Mouse (Mus musculus): Measurements from ENCODE around the gene Rap1b. TPM values are rescaled to one million over a fixed set of nuclear protein-coding genes. Genes with fewer than 3 reads are reported as not detected.

Gene Rap1b
- total RNA-seq, 2 experiments from 2014 or later = 67.4 to 70.2 TPM

DNA sequence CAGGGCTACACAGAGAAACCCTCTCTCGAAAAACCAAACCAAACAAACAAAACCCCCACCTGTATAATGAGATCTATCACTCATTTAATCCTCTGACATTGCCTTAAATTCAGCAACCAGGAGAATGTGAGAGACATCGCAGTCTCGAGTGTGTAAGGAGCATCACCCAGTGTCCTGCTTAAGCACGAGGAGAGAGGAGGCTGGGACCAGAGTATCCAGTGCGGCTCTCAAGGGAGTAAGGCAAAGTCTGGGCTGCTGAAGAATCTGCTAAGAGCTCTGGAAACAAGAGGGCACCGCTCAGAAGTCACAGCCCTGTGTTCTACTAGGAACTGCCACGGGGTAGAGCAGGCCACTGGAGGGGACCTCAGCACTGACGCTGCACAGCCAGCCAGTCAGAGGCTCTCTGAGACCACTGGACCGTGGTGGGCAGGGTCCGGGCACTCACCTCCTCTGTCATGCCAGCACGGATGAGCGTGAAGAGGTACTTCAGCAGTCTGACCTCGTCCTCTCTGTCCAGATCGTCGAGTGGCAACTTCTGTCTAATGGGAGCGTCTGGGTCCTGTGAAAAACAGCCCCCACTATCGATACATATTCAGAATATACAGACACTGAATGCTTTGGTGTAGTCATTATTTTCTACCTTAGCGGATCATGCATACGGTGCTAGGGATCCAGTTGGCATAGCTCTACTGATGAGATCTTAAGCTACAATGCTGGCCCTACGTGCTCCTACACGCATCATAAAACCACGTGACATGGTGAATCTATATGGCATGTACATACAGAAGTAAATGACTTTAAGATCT lies 71.6 kb downstream of the Rap1b start:
- DNase-seq (ENCODE audit: extremely low spot score in 1 of 2, low spot score in 1 of 2) = no peak

DNA sequence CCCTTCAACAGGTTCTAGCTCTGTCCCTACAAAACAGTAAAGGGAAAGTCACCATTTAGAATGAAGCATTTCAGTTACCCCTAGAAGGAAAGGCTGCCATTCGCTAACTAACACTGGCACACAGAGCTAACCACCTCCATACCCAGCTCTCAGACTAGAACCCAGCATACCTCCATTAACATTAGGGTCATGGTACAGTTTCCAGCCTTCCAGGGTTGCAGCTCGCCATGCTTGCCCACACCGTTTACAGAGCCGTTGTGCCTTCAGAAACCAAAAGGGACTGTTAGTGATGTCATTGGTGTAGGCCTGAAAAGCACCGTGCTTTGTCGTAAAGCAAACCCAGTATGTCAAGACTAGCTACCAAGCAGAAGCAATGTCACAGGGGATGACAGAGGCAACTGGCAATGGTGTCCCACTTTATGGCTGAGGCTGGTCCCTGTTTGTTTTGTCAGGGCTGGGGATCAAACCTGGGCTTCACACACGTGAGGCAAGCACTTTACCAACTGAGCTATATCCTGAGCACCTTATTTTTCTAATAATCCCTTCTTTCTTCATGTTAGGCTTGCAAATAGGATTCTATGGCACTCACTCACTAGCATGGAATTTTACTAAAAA lies 72.6 kb downstream of the Rap1b start:
- no peak for DNase-seq (ENCODE audit: extremely low spot score in 1 of 2, low spot score in 1 of 2)

DNA sequence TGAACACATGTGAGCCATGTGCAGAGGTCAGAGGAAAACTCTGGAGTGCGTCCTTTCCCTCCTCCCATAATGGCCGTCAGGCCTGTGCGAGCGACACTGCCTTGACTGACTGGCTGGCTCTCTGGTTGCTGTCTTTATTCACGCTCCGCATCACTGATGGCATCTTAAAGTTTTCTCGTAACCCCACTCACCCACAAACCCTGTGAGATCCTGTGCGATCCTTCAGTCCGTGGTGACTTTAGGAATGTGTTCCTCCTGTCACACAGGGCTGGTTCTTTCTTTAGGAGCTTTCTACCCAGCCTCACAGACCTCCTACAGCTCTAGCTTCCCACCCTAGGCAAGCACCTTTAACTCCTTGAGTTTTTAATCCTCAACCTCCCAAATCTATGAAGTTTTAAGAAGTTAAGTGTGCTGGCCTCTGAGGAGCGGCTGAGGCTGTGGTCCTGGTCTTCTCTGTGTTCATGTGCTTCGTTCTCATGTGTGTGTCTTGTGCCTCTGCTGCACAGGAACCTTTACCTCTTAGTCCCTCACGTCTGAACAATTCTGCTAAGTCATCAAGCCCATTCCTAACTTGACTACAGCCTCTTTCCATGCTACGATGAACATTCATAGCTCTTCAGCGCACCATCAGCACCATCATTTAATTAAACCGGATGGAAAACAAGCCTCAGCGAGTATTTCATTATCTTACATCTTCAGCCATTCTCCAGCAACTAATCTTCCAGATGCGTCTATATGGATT lies 73.3 kb downstream of the Rap1b start:
- no peak for DNase-seq (ENCODE audit: extremely low spot score in 1 of 2, low spot score in 1 of 2)

DNA sequence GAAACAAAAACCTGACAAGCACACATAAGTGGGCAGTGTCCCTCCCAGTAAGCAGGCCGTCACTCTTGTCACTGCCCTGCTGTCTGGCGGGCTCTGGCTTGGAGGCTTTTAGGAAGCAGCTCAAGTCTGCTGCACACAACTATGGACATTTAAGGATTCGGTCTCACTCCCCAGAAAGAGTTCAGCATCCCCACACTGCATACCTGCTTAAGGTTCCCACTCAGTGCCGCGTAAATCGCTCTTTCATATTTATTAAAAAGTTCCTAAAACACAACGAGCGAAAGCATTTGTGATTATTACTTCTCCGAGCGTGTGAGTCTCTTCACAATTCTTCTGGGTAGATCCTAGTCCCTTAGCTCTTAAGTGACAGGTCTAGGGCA lies 74.7 kb downstream of the Rap1b start:
- DNase-seq (ENCODE audit: extremely low spot score in 1 of 2, low spot score in 1 of 2) = no peak

DNA sequence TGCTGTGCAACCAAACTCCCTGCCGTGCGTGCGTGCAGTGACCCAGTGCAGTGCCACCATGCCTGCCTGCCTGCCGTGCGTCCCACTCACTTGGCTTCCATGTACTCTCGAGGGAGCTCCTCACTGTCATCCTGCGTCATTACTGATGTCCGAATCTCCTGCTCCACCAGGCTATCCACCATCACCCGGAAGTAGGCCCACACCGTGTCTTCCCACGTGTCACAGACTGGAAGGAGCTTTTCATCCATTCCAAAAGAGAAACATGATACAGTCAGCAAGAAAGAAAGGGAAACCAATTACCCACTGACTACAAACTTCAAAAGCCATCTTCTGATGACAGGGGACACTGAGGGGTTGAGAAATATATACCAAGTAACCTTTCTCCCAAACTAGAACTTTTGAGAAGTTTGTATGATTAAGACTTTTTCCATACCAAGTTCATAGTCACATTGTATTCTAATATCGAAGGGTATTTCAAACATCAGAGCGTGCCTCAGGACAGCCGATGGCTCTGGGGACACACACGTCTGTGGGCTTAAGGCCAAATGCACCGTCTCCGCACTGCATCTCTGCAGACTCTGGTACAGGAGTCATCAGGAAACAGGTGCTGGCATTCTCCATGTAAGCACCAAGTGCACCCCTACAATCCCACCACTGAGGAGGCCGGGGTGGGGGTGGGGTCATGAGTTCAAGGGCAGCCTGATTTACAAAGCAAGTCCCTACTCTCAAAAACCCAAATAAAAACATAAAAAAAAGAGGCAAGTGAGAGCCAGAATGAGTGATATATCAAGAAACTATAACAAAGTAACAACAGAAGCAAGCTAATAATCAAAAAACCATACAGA lies 75.3 kb downstream of the Rap1b start:
- no peak for DNase-seq (ENCODE audit: extremely low spot score in 1 of 2, low spot score in 1 of 2)

DNA sequence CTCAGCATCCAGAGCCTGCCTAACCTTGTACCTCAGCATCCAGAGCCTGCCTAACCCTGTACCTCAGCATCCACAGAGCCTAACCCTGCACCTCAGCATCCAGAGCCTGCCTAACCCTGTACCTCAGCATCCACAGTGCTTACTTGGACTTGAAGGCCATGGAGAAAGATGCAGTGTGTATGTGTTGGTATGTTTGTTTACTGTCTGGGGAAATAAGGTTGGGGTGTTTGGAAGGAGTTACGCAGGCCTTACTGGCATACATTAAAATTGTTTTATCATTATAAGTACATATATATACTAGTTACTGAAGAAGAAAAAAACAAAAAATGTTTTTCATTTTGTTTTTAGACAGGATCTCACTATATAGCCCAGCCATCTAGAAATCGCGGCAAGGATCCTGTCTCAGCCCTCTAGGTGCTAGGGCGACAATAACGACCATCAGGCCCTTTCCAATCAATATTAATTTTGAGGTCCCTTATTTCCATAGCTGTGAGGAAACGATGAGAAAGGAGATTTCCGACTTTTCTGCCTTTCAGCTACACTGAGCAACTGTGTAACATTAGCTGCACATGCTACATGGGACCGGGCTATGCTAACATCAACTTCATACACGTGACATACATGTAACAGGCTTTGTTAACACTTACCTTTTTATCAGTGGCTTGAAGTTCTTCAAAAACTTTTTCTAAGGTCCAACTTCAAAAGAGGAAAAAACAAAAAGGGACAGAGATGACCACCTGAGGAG lies 76.1 kb downstream of the Rap1b start:
- DNase-seq (ENCODE audit: extremely low spot score in 1 of 2, low spot score in 1 of 2) = no peak

DNA sequence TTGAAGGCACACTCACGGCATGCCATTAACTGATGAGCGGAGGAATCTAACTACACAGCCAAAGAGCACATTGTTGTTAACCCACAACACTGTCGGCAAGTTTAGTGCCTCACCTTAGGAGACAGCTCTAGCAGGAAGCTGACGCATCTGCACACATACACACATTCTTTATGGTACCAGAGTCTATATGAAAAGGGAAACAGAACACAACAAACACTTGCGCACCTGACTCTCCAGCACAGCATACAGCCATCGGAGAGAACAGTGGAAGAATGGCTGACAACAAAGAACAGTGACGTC lies 77.7 kb downstream of the Rap1b start:
- no peak for DNase-seq (ENCODE audit: extremely low spot score in 1 of 2, low spot score in 1 of 2)

DNA sequence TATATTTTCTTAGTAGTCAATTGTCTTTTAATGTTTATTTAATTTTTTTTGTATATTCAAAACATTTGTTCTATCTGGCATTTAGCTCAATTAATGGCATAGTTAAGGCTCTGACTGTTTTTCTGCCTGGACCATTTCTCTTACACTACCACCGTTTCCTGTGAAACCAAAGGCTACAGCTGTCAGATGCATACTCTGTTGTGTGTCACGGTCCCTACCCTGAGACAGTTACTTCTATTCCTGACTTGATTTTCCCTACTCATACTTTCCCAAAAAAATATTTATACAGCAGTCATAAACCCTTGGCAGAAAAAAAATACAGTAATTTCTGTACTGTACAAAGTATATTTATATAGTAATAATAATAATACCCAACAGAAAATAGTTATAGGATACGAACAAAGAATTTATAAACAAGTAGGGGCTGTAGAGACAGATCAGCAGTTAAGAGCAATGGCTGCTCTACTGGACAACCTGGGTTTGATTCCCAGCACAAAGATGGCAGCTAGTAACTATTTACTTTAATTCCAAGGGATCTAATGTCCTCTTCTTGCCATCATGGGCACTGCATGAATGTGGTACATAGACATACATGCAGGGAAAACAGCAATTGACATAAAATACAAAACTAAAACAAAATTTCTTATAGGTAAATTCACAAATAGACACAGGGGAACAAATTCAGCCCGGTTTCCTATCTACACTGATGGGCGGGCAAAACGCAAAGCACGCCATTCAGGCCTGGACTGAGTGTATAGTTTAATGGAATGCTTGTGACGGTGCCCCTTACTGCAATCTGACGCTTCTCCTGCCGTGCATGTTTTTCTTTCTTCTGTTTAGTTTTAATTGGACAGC lies 78.3 kb downstream of the Rap1b start:
- DNase-seq (ENCODE audit: extremely low spot score in 1 of 2, low spot score in 1 of 2) = no peak

DNA sequence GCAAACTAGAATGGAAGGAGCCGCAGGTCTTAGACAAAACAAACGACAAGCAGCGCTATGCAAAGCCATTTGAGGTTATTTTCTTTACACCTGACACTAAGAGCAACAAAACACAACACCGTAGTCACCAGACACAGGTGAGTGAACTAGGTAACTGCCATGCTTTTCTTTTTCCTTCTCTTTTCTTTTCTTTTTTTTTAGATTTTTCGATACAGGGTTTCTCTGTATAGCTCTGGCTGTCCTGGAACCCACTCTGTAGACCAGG lies 79.0 kb downstream of the Rap1b start:
- no peak for DNase-seq (ENCODE audit: extremely low spot score in 1 of 2, low spot score in 1 of 2)

DNA sequence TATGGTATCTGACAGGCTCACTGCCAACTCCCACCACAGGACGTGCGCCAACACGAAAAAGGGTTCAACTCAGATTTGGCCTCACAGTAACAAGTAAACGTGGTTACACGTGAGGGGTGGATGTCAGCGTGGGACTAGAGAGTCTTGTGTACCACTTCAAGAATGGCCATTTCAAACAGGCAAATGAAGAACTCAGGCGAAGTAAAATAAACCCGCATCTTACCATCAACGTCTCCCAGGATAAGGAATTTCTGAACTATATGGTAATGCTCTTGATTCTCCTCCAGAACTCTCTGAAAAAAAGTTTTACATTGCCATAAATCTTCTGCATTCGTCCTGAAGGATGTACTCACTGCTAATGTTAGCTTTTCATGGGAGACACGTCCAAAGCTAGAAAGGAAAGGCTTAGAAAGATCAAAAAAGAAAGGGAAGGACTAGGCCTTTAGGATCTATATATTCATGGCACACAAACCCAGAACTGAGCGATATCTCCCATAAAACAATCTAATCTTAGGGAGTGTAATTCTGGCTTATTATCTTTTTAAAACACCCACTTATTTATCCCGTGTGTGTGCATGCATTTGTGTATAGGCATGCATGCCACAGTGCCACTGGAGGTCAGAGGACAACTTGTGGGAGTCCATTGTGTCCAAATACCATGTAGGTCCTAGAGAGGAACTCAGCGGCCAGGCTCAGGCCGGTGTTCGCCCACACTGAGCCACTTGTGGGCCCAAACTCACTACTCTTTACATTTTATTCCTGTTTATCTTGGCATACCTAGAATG lies 79.5 kb downstream of the Rap1b start:
- DNase-seq (ENCODE audit: extremely low spot score in 1 of 2, low spot score in 1 of 2) = no peak

DNA sequence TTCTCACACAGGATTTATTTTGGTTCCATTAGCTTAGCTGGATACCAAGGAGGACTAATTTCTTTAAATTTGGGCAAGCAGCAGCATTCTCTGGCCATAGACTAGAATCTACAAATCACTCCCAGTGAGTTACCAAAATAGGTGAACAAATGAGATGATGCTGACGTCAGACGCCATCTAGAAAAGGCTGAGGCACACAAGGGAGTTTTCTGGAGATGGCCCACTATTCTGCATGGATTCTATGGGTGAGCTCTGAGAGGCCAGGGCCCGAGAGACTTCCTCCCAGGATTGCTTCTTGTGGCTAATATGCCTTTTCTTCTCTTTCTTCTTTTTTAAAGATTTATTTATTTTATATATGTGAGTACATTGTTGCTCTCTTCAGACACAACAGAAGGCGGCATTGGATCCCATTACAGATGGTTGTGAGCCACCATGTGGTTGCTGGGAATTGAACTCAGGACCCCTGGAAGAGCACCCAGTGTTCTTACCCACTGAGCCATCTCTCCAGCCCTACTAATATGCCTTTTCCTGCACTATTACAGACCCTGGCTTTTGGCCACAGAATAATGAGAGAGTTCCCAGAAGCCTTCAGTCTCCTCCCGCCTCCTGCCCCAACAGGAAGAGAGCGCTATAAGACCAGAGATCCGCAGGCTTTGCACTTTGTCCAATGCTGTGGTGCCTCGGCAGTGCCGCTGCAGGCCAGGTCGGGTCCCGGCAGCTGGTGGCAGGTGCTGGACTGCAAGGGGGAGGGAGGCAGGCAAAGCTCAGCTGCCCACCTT lies 80.5 kb downstream of the Rap1b start:
- no peak for DNase-seq (ENCODE audit: extremely low spot score in 1 of 2, low spot score in 1 of 2)

DNA sequence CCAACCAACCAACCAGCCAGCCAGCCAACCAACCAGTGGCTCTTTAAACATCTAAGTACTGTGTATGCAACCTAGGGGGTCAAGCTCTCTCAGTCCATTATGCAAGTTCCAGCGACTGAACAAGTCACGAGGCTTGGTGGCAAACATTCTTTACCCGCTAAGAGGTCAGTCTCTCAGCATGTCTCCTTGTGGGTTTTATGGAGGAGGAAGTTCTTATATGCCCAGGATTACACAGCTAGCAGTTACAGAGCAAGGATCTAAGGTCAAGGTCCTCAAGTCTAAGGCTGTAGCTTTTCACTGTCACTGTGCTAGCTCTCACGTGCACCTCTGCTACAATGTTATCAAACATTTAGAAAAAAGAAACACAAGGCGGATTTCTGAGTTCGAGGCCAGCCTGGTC lies 81.2 kb downstream of the Rap1b start:
- no peak for DNase-seq (ENCODE audit: extremely low spot score in 1 of 2, low spot score in 1 of 2)

Other genes with a start within 250 kb of the Rap1b start
- gene Cpm, start 216.5 kb downstream of the Rap1b start, total RNA-seq (2021) = 10 to 100 TPM in 1 of 2 experiments, 1 to 10 TPM in 1; 8.5 to 11.4 TPM
- 10 to 100 TPM; 56.5 to 57.5 TPM for gene Mdm2, start 135.3 kb downstream of the Rap1b start, total RNA-seq (2021)
- 10 to 100 TPM; 32.2 to 33.3 TPM for gene Slc35e3, start 99.7 kb downstream of the Rap1b start, total RNA-seq (2021)
- gene Nup107, start 53.3 kb downstream of the Rap1b start, total RNA-seq (2021) = 10 to 100 TPM; 17.6 to 20.4 TPM

Measured in layer of hippocampus, postnatal 25 days (tissue).